Mouse (Mus musculus) CH12F3 (cell line): ENCODE measurements around the gene Plppr2.

Experiments used
- in situ Hi-C: fragments of 300-500 bp; cut with MboI; formaldehyde crosslinking; loops from 2 replicates; pipeline ENCODE4 v1.14.3; 2020; ENCODE audit warnings: low sequenced_read_pairs

Plppr2 gene

DNA sequence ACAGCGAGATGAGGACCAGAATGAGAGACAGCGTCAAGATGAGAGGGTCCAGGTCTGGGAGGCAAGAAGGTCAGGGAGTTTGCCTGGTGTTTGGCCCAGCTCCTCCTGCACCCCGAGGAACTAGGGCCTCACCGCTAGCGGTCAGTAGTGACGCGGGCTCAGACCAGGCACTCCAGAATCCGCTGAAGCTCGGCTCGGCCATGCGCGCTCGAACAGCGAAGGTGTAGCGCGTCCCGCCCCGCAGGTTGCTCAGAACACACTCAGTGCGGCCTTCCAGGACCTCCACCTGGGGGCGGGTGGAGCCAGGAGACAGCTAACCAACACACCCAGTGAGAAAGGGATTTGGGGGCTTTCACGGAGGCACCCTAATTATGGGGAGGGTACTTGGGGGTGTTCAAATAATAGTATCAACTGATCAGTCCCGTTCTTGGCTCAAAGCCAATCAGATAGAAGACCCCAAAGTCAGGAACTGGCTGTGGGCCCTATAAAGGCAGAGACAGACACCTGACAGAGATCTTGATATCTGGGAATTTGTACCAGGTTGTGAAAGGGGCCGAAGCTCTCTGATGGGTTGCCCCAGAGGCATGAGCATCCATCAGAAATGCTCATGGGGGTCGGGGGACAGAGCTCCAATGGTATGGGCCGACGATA, 23.9 kb downstream of the Plppr2 start:
- in situ Hi-C loops = no loop called here

GRCm38 (mm10) chr9:21961366-21961980, 24.6 kb downstream of the Plppr2 start:
- in situ Hi-C loops = no loop called here

DNA sequence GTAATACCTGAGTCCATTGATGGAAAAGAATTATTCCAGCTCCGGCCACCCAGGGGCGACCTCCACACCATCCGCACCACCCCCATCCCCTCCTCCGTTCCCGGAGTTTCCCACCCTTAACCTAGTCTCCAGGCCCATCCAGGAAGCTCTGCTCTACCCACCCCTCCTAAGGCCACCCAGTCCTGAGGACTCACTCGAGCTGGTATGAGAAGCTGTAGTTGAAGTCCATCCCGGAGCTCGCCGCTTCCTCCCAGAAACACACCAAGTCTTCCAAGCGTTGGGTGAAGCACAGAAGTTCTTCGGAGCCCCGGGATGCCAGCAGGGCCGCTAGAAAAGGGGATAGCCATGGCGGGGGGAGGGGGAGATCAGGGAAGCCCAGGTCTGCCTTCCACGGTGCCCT, 25.2 kb downstream of the Plppr2 start:
- in situ Hi-C loops = no loop called here

- in situ Hi-C loops = no loop called here
These were observed 25.7 kb downstream of the Plppr2 start for GRCm38 (mm10) chr9:21962416-21963059.

- in situ Hi-C loops = no loop called here
These were observed 26.6 kb downstream of the Plppr2 start, which contains the start of gene Epor for GRCm38 (mm10) chr9:21963417-21963816. Epor (minus strand) TSS chr9:21963506.

DNA sequence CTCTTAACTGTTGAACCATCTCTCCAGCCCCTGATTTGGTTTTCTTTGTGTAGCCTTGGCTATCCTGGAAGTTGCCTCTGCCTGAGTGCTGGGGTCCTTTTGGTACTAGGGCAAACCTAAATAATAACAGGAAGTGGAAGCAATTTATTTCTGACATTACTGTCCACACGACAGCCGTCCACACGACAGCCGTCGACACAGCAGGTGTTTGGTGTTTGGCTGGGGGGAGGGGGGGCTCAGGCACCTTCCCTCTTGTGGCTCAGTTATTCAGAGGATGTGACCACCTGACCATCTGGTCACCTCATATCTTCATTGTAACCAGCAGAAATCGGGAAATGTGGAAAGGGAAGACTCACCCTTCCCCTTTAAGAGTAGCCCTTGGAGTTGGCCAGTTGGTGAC, 32.0 kb downstream of the Plppr2 start:
- in situ Hi-C loops = no loop called here

DNA sequence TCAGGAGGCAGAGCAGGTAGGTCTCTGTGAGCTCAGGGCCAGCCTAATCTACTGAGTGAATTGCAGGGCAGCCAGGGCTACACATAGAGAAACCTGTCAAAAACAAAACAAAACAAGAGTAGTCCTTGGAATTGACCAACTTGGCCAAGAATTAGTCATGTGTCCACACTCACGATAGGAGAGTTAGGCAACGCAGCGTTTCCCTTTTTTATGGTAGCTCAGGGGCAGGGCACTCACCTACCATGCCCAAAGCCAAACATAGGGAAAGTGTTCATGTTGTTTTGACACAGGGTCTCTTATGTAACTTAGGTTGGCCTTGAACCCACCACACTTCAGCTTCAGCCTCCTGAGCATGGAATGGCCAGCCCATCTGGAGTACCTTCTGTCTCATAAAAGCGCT, 32.5 kb downstream of the Plppr2 start:
- in situ Hi-C loops = no loop called here

DNA sequence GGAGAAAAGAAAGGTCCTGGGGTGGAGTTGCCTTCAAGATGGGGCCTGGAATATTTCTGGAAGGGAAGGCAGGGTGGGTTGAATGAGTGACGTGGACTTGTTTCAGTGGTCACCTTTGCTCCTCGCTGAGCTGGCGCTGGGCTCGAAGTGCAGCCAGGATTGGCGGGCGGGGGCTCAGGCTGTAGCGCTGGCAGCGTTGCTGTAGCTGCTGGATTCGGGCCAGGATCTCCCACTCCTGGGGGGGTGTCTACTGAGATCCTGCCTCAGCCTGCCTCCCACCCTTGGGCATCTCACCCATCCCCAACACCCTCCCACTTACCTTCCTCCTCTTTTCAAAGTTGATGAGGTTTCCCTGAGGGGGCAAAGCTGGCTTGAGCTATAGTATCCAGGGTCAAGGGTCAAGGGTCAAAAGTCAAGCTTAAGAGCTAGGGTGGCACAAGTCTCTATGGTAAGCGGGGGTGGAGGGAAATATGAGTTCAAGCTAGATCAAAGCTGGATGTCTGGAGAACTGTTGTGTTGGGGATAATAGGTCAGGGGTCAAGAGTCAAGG, 39.9 kb downstream of the Plppr2 start:
- in situ Hi-C loops = no loop called here

DNA sequence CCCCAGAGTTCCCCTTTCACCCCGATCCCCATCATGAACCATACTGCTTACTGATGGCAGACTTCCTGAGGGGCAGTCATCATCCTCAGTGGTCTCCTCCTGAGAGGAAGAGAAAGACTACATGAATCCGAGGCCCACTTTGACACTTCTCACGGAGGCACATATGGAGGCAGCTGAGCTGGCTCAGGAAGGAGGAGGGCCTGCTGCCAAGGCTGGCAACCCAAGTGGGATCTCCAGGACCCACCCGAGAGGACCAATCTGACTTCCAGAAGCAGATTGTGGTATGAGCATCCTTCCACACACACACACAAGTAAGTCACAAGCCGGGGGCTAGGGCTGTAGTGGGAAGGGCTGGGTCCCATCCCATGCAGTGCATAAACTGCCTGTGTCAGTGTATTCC, 40.5 kb downstream of the Plppr2 start:
- in situ Hi-C loops = no loop called here

DNA sequence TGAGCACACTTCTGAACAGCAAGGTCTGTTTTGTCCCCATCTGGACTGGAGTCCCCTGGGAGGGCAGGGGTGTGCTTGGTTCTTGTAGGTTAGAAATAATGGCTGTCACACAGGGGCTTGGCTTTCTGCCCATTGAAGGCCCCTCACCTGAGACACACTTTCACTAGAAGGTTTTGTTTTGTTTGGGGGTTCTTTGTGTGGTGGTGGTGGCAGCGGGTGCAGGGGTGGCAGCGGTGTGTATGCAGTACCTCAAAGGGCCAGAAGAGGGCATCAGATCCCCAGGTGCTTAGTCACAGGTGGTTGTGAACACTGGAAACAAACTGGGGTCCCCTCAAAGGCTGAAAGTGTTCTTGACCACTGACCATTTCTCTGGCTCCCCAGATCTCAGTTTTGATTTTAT, 41.1 kb downstream of the Plppr2 start:
- in situ Hi-C loops = no loop called here

GRCm38 (mm10) chr9:21978398-21979128, 41.7 kb downstream of the Plppr2 start:
- in situ Hi-C loops = no loop called here

DNA sequence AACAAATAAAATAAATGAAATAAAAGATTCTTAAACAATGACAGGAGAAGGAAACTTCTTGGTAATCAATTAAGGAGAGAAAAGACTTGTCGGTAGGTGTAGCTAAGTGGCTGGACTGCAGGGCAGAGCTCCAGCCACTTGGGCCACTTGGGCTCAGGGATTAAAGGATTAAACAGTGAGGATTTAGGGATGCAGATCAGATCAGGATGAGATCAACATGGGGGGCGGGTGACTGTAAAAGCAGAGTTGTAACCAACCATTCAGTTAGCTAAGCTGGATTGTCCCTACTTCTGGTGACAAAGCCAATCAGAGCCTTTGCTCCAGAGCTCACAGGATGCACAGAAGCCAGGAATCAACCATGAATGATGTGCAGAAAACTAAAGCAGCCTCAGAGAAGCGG, 47.1 kb downstream of the Plppr2 start:
- in situ Hi-C loops = no loop called here

GRCm38 (mm10) chr9:21987592-21988342, 50.9 kb downstream of the Plppr2 start:
- in situ Hi-C loops = no loop called here

GRCm38 (mm10) chr9:21988421-21989101, 51.7 kb downstream of the Plppr2 start:
- in situ Hi-C loops = no loop called here

- in situ Hi-C loops = no loop called here
These were observed 52.6 kb downstream of the Plppr2 start, which contains the start of gene Rgl3 for GRCm38 (mm10) chr9:21989230-21990110. Rgl3 (minus strand) TSS chr9:21989446.

DNA sequence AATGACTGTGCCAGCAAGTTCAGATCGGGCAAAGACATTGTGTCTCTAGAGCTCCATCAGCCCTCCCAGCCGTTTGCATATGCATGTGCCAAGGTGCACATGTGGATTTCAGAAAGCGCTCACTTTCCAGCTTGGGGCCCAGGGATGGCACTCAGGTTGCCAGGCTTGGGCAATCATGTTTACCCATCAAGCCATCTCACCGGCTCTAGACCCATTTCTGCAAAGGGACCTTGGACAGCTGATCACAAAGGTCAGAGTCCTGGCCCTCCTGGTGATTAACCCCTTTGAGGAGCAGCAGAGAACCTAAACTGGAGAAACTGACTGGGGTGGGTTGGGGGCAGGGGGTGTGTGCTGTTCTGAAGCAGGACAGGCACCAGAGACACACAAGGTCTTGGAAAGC, 55.4 kb downstream of the Plppr2 start:
- in situ Hi-C loops = no loop called here

- in situ Hi-C loops = no loop called here
These were observed 59.5 kb downstream of the Plppr2 start for GRCm38 (mm10) chr9:21996178-21996867.
